Mouse (Mus musculus) stomach, postnatal 0 days (tissue): ENCODE measurements around the gene Xrn1.

Experiments
- CTCF ChIP-seq: IDR thresholded peaks from 2 replicates; pipeline ENCODE4 v1.5.1; 2016; ENCODE audit warnings: antibody characterized with exemption, low read depth, mild to moderate bottlenecking, moderate library complexity
- EP300 ChIP-seq: optimal IDR thresholded peaks from 2 replicates; pipeline ENCODE3; 2016; ENCODE audit warnings: antibody characterized with exemption

GRCm38 (mm10) chr9:96035371-96036086 lies 81.0 kb downstream of the Xrn1 start:
- TF ChIP-seq CTCF (no peak), EP300 (no peak)
